Comparison of ENCODE assay signal across 8 mouse cellular contexts in the genomic region with DNA sequence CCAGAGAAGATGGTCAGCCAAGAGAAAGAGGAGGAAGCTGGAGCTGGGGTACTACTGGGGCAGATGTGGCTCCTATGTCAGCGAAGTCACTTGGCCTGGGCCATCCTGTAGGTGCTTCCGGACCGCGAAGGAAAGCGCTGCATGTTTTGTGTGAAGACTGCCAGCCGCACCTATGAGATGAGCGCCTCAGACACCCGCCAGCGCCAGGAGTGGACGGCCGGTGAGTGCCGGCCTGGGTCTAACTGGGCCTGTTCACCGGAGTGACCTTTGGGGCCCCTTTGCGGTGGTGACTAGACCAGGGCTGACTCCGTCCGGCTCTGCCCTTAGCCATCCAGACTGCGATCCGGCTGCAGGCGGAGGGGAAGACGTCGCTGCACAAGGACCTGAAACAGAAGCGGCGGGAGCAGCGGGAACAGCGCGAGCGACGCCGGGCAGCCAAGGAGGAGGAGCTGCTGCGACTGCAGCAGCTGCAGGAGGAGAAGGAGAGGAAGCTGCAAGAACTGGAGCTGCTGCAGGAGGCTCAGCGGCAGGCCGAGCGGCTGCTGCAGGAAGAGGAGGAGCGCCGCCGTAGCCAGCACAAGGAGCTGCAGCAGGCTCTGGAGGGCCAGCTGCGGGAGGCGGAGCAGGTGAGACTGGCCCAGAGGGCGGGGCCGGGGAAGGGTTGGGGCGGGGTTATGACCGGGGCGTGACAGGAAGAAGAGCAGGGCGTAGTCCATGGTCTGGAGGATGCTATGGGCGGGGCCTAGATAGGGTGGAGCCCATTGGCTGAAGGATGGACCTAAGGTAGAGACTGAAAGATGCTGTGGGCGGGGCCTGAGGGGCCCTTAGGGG. TPM values are rescaled to one million over a fixed set of nuclear protein-coding genes. Genes with fewer than 3 reads are reported as not detected.
DNase-seq lines count a peak whose midpoint lies in the region; ATAC-seq and TF ChIP-seq lines count a peak whose summit lies in the region.

No protein-coding gene starts in this region.

- DNase-seq in Patski (ENCODE audit: low read depth, low spot score), result no peak
- DNase-seq in cerebellum, postnatal 10 days, result peak; percentile 96 to 98
- peak; percentile 76 to 91 for DNase-seq in frontal cortex, adult 2 months (ENCODE audit: extremely low spot score in 1 of 2, low spot score in 1 of 2)
- peak; percentile 89 for DNase-seq in hindbrain, embryonic 11.5 days (ENCODE audit: low spot score)
- DNase-seq in layer of hippocampus, postnatal 25 days (ENCODE audit: extremely low spot score in 1 of 2, low spot score in 1 of 2), result peak; percentile 64 to 71
- peak; percentile 93 for DNase-seq in lung, postnatal 14 days
- peak; percentile 87 for DNase-seq in ovary, postnatal 36 days (ENCODE audit: low spot score)
- DNase-seq in thymus, postnatal 14 days, result peak; percentile 97

- H3K4me3 ChIP-seq in hindbrain, embryonic 11.5 days (ENCODE audit: low read depth, low read length), result peak overlapping the region; percentile 54

- no peaks in the 10 kb centered on the region for H3K27me3 ChIP-seq in Patski
- no peaks in the 10 kb centered on the region for H3K27me3 ChIP-seq in hindbrain, embryonic 11.5 days (ENCODE audit: control insufficient read depth, insufficient read depth, low read length)

- H3K9me3 ChIP-seq in hindbrain, embryonic 11.5 days (ENCODE audit: control insufficient read depth, low read length), result no peaks in the 10 kb centered on the region

- no peaks in the 10 kb centered on the region; the same call in 1 of the 2 replicates for H3K4me1 ChIP-seq in hindbrain, embryonic 11.5 days (replicated peaks; ENCODE audit: control insufficient read depth, insufficient read depth, low read length)

- H3K9ac ChIP-seq in hindbrain, embryonic 11.5 days (ENCODE audit: low read depth, low read length), result peak overlapping the region; percentile 79

- no peak for TF ChIP-seq CTCF in Patski (IDR thresholded peaks at IDR 0.05)

- WGBS in hindbrain, embryonic 11.5 days, result 1% methylated on average over 46 of the region's 46 CpGs

- no peaks in the 10 kb centered on the region for H3K36me3 ChIP-seq in hindbrain, embryonic 11.5 days (ENCODE audit: control insufficient read depth, insufficient read depth, low read length)

- ATAC-seq in Patski, result peak; percentile 63
- ATAC-seq in hindbrain, embryonic 11.5 days (ENCODE audit: low FRiP score), result peak; percentile 92

- peak overlapping the region; percentile 93 for H3K4me2 ChIP-seq in hindbrain, embryonic 11.5 days (replicated peaks; ENCODE audit: low read depth, low read length)

- CTCF ChIA-PET in Patski (lab: Charles Lee), result interaction anchor here (1.5 to 5.0 kb wide), 3 partner anchors 11 to 86 kb away, joined by 3 to 64 read pairs (median 6); no protein-coding TSS in a partner anchor

- H3K27ac ChIP-seq in hindbrain, embryonic 11.5 days (ENCODE audit: low read depth, low read length), result peak overlapping the region; percentile 80

- POLR2A ChIA-PET in Patski (lab: Charles Lee), result interaction anchor here (0.6 to 1.1 kb wide), 2 partner anchors 89 to 312 kb away, joined by 5 read pairs; a partner anchor contains a TSS

- in situ Hi-C loops in Patski (cut with MboI; ENCODE audit: low pct_unique_long_range_greater_than_20kb), result loop anchor here (25.0 kb wide), 1 partner anchor 314 kb away; a partner anchor contains a TSS

RNA-seq across cellular contexts. Expression of a gene that starts 8.7 kb away (rescaled TPM):
- 30.9 TPM for polyA plus RNA-seq in Patski (2021)
- polyA plus RNA-seq in frontal cortex, adult 2 months (2012; rRNA removed), result 21.2 and 22.9 TPM in 2 replicates
- polyA plus RNA-seq in hindbrain, embryonic 11.5 days (2014; fragmentation: Nextera tagmentation; extraction: Ambion mirVana), result 1.7 and 3.5 TPM in 2 replicates
- total RNA-seq in layer of hippocampus, postnatal 25 days (2021), result 10 to 100 TPM; 19.9 to 22.9 TPM

RNA-seq across cellular contexts. Expression of a gene that starts 16.2 kb away (rescaled TPM):
- polyA plus RNA-seq in Patski (2021), result 1.4 TPM
- 5.6 and 5.9 TPM in 2 replicates for polyA plus RNA-seq in frontal cortex, adult 2 months (2012; rRNA removed)
- polyA plus RNA-seq in hindbrain, embryonic 11.5 days (2014; fragmentation: Nextera tagmentation; extraction: Ambion mirVana), result 1.8 and 2.9 TPM in 2 replicates
- 1 to 10 TPM; 2.5 to 3.2 TPM for total RNA-seq in layer of hippocampus, postnatal 25 days (2021)

RNA-seq across cellular contexts. Expression of a gene that starts 46.8 kb away (rescaled TPM):
- 65.9 TPM for polyA plus RNA-seq in Patski (2021)
- polyA plus RNA-seq in frontal cortex, adult 2 months (2012; rRNA removed), result 135 and 144 TPM in 2 replicates
- polyA plus RNA-seq in hindbrain, embryonic 11.5 days (2014; fragmentation: Nextera tagmentation; extraction: Ambion mirVana), result 27.6 and 29.5 TPM in 2 replicates
- 100 to 1,000 TPM in 1 of 2 experiments, 10 to 100 TPM in 1; 95.9 to 109 TPM for total RNA-seq in layer of hippocampus, postnatal 25 days (2021)
